Mouse (Mus musculus) gastrocnemius, postnatal 25 days (tissue): ENCODE results near the gene Gm7173. TPM values are rescaled to one million over a fixed set of nuclear protein-coding genes. Genes with fewer than 3 reads are reported as not detected.

ENCODE experiments used
- DNase-seq: peaks from one replicate; pipeline ENCODE4 v3.0.0; 2022
- long read RNA-seq, 2 experiments: library from polyadenylated mRNA; stranded (forward); transcript quantifications; one replicate each; pipeline ENCODE4 v2.0.0; 2021
- total RNA-seq, 2 experiments: library from RNA; stranded (reverse); gene quantifications; 1 replicate in 1 of 2; 2 replicates in 1 of 2; pipeline ENCODE4 v1.2.3; 2021

Gene Gm7173
- total RNA-seq = not detected
- long read RNA-seq, experiment 1 = 0 reads
- long read RNA-seq, experiment 2 = 0 reads

DNA sequence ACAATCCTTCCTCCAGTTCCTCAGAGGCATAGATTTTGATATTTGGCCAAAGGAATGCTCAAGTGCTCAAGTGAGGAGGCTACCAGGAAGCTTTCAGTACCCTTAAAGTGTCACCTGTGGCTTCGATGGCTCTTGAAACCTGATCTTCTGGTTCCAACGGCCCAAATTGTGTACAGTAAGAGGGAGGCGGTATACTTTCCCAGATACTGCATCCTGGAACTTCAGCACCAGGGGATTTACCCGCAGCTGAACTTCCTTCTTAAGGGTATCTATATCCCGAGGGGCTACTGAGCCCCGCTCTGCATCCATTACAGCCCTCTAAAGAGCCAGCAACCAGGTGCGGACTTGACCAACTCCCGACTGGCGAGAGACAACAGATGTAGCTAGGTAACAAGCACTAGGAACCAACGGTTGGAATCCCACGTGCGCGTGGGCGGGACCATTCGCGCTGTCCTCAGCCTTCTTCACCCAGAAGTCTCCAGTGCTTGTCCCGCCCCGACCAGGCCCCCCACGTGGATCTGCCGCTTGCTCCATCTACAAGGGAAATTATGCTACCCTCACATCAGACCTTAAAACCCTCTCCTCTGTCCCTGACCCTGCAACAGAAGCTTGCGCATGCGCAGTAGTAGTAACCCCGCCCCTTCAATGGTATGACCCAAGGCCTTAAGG, at the start of gene Gm7173:
TSS of gene Gm7173 (minus strand) at position 309 of the 669 bp plus-strand sequence.
- DNase-seq = no peak

DNA sequence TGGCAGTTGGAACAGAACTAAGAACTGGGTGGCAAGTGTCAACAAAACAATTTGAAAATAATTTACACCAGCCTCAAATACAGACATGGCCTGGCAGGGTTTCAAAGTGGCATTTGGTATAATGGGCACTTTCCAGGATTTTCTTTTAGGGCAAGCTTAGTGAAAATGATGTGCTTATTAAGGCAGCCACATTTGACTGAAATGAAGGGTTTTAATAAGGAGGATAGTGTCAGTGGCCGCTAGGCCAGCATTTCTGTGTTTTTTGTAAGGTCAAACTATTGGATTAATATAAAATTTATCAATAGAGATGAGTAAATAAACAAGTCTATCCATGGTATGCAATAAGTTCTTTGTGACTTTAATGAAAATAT, 546 bp upstream of the Gm7173 start:
- no peak for DNase-seq

DNA sequence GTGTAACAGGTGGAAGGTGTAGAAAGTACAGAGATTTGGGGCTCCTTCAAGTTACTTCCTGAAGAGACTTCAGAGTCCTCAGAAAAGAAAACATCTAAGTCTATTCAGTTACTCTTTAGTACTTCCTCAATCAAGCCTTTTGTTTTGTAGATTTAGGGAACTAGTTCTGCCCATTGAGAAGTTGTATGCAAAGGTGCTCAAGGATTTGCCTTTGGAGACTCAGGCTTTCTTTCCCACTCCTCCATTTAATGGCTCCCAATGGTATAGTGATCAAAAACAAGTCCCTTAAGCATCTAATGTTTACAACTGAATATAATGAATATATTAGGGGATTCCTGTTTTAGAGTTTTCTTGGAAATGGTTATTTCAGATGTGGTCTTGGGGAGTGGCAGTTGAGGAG, 200.3 kb downstream of the Gm7173 start:
- no peak for DNase-seq

Other genes starting within 250 kb of the Gm7173 start
- not detected for gene Mageb16, start 154.2 kb upstream of the Gm7173 start, total RNA-seq